Mouse (Mus musculus) heart, embryonic 14.5 days (tissue): ENCODE measurements around the gene Nanog. TPM values are rescaled to one million over a fixed set of nuclear protein-coding genes. Genes with fewer than 3 reads are reported as not detected.

Experiments
- ATAC-seq: fragments of 200-750 bp; cut with Nextera tagmentation; 2 replicates; pipeline ENCODE4 v1.8.0; 2017; ENCODE audit warnings: low read depth, moderate TSS enrichment; ENCODE audit not compliant: insufficient number of reproducible peaks, insufficient read depth, low FRiP score
- H3K27ac ChIP-seq, 2 experiments: fragments of 200-500 bp in 1 of 2; fragments of 300-500 bp in 1 of 2; sonication (generic) in 1 of 2; replicated peaks in 1 of 2; 2 replicates each; pipeline ENCODE4 v1.5.1; 2012 to 2014; ENCODE audit warnings: low read depth in 2 of 2, low read length in 2 of 2, control low read depth in 1 of 2, mild to moderate bottlenecking in 1 of 2, mixed read lengths in 1 of 2; ENCODE audit not compliant: control insufficient read depth in 1 of 2, insufficient read depth in 1 of 2
- H3K27me3 ChIP-seq: fragments of 300-500 bp; sonication (generic); 2 replicates; pipeline ENCODE4 v1.6.1; 2014; ENCODE audit warnings: mild to moderate bottlenecking, low read length, control low read depth; ENCODE audit not compliant: control insufficient read depth, insufficient read depth
- H3K36me3 ChIP-seq: fragments of 300-500 bp; sonication (generic); 2 replicates; pipeline ENCODE4 v1.6.1; 2014; ENCODE audit warnings: mild to moderate bottlenecking, control low read depth, low read length, mixed read lengths; ENCODE audit not compliant: control insufficient read depth, insufficient read depth
- H3K4me1 ChIP-seq, 2 experiments: fragments of 200-500 bp in 1 of 2; fragments of 300-500 bp in 1 of 2; sonication (generic) in 1 of 2; 2 replicates each; pipeline ENCODE4 v1.6.1; 2012 to 2014; ENCODE audit warnings: low read length in 2 of 2, control low read depth in 1 of 2, mixed read lengths in 1 of 2; ENCODE audit not compliant: control insufficient read depth in 2 of 2, insufficient read depth in 2 of 2
- H3K4me2 ChIP-seq: fragments of 300-500 bp; sonication (generic); 2 replicates; pipeline ENCODE4 v1.6.1; 2014; ENCODE audit warnings: mild to moderate bottlenecking, low read length
- H3K4me3 ChIP-seq, 2 experiments: fragments of 200-500 bp in 1 of 2; fragments of 300-500 bp in 1 of 2; sonication (generic) in 1 of 2; 2 replicates each; pipeline ENCODE4 v1.5.1; 2012 to 2014; ENCODE audit warnings: low read length in 2 of 2, mild to moderate bottlenecking in 2 of 2, control low read depth in 1 of 2, low read depth in 1 of 2, moderate library complexity in 1 of 2; ENCODE audit not compliant: control insufficient read depth in 1 of 2, insufficient read depth in 1 of 2
- H3K9ac ChIP-seq: fragments of 300-500 bp; sonication (generic); 2 replicates; pipeline ENCODE4 v1.6.1; 2014; ENCODE audit warnings: mild to moderate bottlenecking, low read length
- H3K9me3 ChIP-seq: fragments of 300-500 bp; sonication (generic); 2 replicates; pipeline ENCODE4 v1.6.1; 2016; ENCODE audit warnings: low read length, control low read depth; ENCODE audit not compliant: control insufficient read depth
- WGBS: fragments of 180-500 bp; shearing (Covaris S2); extraction: QIAGEN DNeasy Blood & Tissue Kit; methylation state at CpG from one replicate; pipeline ENCODE4 v1.1.7; 2014; 5-methylcytosine and 5-hydroxymethylcytosine counted together
- polyA plus RNA-seq: library from polyadenylated mRNA; unstranded; fragments of >200 nt; fragmentation: Nextera tagmentation; extraction: Ambion mirVana; gene quantifications from 2 replicates; pipeline ENCODE4 v1.2.1, GENCODE M21; 2014

Nanog gene
- polyA plus RNA-seq, 1 experiment from 2014 or later, result 1.2 TPM

GRCm38 (mm10) chr6:122667715-122668114, 39.6 kb upstream of the Nanog start:
- Histone ChIP-seq H3K4me1 (peaks cover 14 to 22% of the 10 kb centered on the region in 2 experiments), H3K9me3 (no peaks in the 10 kb centered on the region), H3K36me3 (no peaks in the 10 kb centered on the region), H3K9ac (no peak overlapping the region), H3K4me2 (no peak overlapping the region), H3K4me3 (no peak overlapping the region), H3K27ac (no peak overlapping the region), H3K27me3 (no peaks in the 10 kb centered on the region)
- 73% methylated on average over 5 of the region's 5 CpGs for WGBS
- no peak for ATAC-seq

- no peaks in the 10 kb centered on the region for H3K36me3 ChIP-seq
- H3K9me3 ChIP-seq, result no peaks in the 10 kb centered on the region
- no peak overlapping the region for H3K4me2 ChIP-seq
- no peak for ATAC-seq
- WGBS, result 87% methylated on average over 4 of the region's 5 CpGs
- H3K27ac ChIP-seq, result no peak overlapping the region
- H3K4me1 ChIP-seq, result peaks cover 5 to 14% of the 10 kb centered on the region in 2 experiments; a peak in 3 of 4 replicates
- no peaks in the 10 kb centered on the region for H3K27me3 ChIP-seq
- H3K4me3 ChIP-seq, result no peak overlapping the region
- no peak overlapping the region for H3K9ac ChIP-seq
These were observed 38.5 kb upstream of the Nanog start for GRCm38 (mm10) chr6:122668823-122669222.

- H3K4me1 ChIP-seq, result peaks cover 5 to 14% of the 10 kb centered on the region in 2 experiments; a peak in 3 of 4 replicates
- ATAC-seq, result peak; percentile 66
- H3K9ac ChIP-seq, result peak overlapping the region; percentile 4; the same call in 1 of the 2 replicates
- H3K36me3 ChIP-seq, result no peaks in the 10 kb centered on the region
- no peaks in the 10 kb centered on the region for H3K9me3 ChIP-seq
- 6% methylated on average over 19 of the region's 19 CpGs for WGBS
- H3K27me3 ChIP-seq, result no peaks in the 10 kb centered on the region
- H3K27ac ChIP-seq, result no peak overlapping the region
- H3K4me2 ChIP-seq, result peak overlapping the region; percentile 58
- H3K4me3 ChIP-seq, result peak overlapping the region; percentile 28 to 33; a peak in 3 of 4 replicates
These were observed 37.7 kb upstream of the Nanog start for GRCm38 (mm10) chr6:122669406-122670200.

- H3K27ac ChIP-seq, result no peak overlapping the region
- ATAC-seq, result no peak
- H3K4me1 ChIP-seq, result peaks cover 5 to 14% of the 10 kb centered on the region in 2 experiments; a peak in 3 of 4 replicates
- 0 out of 2 replicates have a peak overlapping the region, but pooled peaks have one; percentile 4 for H3K9ac ChIP-seq
- WGBS, result 23% methylated on average over 10 of the region's 10 CpGs
- no peaks in the 10 kb centered on the region for H3K36me3 ChIP-seq
- H3K27me3 ChIP-seq, result no peaks in the 10 kb centered on the region
- peak overlapping the region; percentile 58 for H3K4me2 ChIP-seq
- H3K9me3 ChIP-seq, result no peaks in the 10 kb centered on the region
- peak overlapping the region in 1 of 2 experiments; percentile 28; a peak in 2 of 4 replicates for H3K4me3 ChIP-seq
These were observed 37.1 kb upstream of the Nanog start for GRCm38 (mm10) chr6:122670201-122670551.

DNA sequence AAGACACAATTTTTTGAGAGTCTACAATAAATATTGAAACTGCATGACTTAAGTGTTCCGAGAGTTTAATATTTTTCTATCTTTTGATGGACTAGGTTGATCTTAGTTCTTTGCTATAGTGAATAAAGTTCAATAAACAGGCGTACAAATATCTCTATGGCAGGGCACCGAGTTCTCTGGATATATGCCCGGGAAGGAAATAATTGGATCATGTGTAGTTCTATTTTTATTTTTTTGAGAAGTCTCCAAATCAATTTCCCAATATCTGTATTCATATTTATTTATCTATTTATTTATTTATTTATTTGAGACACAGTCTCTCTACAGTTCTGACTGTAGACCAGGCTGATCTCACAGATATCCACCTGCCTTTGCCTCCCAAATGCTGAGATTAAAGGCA, 36.4 kb upstream of the Nanog start:
- Histone ChIP-seq H3K9me3 (no peaks in the 10 kb centered on the region), H3K4me2 (no peak overlapping the region), H3K4me1 (peaks cover 4 to 13% of the 10 kb centered on the region in 2 experiments; a peak in 3 of 4 replicates), H3K9ac (no peak overlapping the region), H3K4me3 (no peak overlapping the region), H3K36me3 (no peaks in the 10 kb centered on the region), H3K27me3 (no peaks in the 10 kb centered on the region), H3K27ac (no peak overlapping the region)
- ATAC-seq, result no peak
- 91% methylated on average over 4 of the region's 4 CpGs for WGBS

DNA sequence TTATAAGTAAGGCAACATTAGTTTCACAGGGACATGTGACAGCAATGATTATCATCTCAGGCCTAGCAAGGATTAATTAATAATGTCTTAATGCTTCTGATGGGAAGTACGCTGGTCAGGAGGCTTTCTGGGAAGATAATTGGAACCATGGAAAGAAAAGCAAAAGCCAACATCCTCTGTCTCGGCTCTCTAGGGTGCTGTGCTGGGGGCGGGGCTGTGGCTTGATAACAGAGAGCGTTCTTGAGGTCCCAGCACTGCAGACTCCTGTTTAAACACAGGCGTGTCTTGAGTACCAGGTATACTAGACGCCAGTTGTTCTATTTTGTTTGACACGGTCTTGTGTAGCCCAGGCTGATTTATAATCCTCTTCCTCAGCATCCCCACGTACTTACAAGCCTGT, 34.5 kb upstream of the Nanog start:
- H3K4me1 ChIP-seq, result no peaks in the 10 kb centered on the region; a peak in 1 of 4 replicates
- no peaks in the 10 kb centered on the region for H3K27me3 ChIP-seq
- H3K36me3 ChIP-seq, result no peaks in the 10 kb centered on the region
- WGBS, result 28% methylated on average over 8 of the region's 8 CpGs
- H3K27ac ChIP-seq, result no peak overlapping the region
- no peak overlapping the region for H3K4me3 ChIP-seq
- H3K9ac ChIP-seq, result no peak overlapping the region
- no peaks in the 10 kb centered on the region for H3K9me3 ChIP-seq
- H3K4me2 ChIP-seq, result no peak overlapping the region
- no peak for ATAC-seq

DNA sequence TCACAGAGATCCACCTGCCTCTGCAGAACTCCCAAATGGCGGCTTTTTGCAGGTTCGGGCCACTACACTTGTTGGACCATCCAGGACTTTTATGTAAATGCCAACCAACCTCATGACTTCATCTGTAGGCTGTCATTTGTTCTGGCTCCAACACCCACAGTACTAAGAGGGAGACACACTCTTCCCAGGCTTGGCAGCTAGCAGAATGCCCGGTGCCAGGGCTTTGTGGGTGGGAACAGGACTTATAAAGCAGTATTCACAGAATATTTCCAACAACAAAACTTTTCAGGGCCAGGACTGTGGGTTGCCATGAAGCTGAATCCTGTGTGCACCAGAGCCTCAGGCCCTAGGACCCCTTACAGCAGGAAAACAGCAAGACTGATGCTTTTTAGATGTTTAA, 24.6 kb upstream of the Nanog start:
- no peak overlapping the region for H3K4me2 ChIP-seq
- no peak overlapping the region for H3K4me3 ChIP-seq
- ATAC-seq, result no peak
- H3K36me3 ChIP-seq, result no peaks in the 10 kb centered on the region
- H3K9me3 ChIP-seq, result no peaks in the 10 kb centered on the region
- 79% methylated on average over 3 of the region's 3 CpGs for WGBS
- H3K9ac ChIP-seq, result no peak overlapping the region
- no peaks in the 10 kb centered on the region for H3K4me1 ChIP-seq
- no peak overlapping the region for H3K27ac ChIP-seq
- H3K27me3 ChIP-seq, result no peaks in the 10 kb centered on the region
